Mouse (Mus musculus) erythroid progenitor cell, adult 5-6 weeks (primary cell): ENCODE measurements around the gene Gm21915. TPM values are rescaled to one million over a fixed set of nuclear protein-coding genes. Genes with fewer than 3 reads are reported as not detected.

Experiments
- ATAC-seq: replicated peaks from 2 replicates; pipeline ENCODE4 v1.8.0; 2016; ENCODE audit warnings: moderate number of reproducible peaks, mild to moderate bottlenecking, moderate TSS enrichment, inconsistent platforms; ENCODE audit not compliant: poor library complexity, low FRiP score, severe bottlenecking
- total RNA-seq, 2 experiments: library from RNA; stranded (forward) in 1 of 2; stranded (reverse) in 1 of 2; fragments of 150-400 nt in 1 of 2; fragments of 186-747, 209-891 nt in 1 of 2; gene quantifications; 2 replicates each; pipeline versions ENCODE4 v1.2.3 to v1.2.4; 2015 to 2017; ENCODE audit warnings: low replicate concordance in 2 of 2

Gene Gm21915
- total RNA-seq, 2 experiments from 2014 or later: not detected

DNA sequence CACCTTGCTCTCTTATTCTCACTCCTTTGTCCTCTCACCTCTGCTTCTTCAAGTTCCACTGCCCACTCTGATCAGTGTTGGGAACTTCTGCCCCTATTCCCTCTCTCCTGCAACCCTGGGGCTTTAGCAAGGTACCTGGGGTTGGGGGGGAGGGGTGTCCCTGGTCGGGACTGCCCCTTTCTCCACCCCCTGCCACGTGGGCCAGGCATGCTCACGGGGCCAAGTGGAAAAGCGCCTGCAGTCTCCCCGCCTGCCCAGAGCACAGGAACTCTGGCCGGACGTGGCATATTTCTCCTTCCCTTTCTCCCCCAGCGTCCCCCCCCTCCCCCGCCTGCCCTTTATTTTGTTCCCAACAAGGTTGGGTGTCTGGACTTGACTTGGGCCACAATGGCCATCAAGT lies 17.7 kb upstream of the Gm21915 start:
- no peak for ATAC-seq

DNA sequence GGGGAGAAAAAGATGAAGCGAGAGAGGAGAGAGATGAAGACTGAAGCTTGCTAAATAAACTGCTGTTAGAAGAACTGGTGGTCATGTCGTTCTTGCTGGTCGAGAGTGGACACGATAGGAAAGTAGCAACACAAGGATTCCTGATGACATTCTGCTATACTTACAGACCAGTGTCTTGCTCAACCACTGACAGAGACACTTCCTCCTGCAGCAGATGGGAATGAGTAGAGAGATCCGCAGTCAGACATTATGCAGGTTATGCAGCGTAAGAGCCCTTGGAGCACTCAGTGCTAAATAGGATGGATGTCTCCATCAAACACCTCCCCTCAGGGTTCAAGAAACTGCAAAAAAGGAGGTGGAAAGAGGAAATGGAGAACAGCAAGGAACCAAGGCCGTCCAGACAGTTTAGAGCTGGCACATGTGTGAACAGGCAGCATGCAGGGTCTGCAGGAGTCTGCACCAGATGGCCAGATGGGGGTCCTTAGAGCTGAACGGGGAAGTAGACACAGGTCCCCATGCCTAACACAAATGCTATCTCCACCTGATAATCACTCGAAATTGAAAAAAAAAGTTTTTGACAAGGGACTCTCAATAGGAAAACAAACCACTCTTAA lies 4.1 kb upstream of the Gm21915 start:
- no peak for ATAC-seq

- no peak for ATAC-seq
Measured at GRCm38 (mm10) chr9:40671323-40671930, 1.0 kb downstream of the Gm21915 start.

DNA sequence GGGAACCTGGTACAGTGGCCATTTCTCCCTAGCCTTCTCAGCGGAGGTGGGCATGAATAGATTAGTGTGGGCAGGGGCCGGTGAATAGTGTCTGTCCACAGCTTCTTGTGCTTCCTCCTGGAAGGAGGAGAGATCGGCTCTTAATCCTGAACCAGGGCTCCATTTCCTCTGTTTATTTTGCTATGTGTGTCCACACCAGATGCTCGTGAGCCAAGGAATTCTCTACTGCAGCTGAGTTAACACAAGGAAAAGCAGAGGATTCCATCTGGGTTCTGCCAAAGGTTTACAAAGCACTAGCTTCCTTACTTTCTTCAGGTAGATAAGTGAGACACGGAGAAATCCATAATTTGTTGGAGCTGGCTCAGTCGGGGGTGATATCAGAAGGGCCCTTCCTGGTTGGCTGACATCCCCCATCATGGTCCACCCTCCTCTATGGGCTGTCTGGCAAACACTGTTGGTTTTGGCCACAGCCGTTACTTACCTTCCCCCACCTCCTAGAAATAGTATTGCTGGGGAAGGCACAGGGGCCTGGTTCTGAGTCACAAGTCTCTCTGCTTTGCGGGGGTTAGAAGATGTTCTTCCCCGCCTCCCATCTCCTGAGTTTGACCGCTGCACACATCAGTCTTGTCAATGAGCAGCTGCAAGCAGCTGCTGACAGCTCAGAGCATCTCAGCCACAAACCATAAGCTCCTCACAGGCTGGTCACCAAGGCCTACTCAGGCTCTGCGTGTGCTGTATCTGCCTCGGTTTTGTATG lies 5.0 kb downstream of the Gm21915 start:
- no peak for ATAC-seq

DNA sequence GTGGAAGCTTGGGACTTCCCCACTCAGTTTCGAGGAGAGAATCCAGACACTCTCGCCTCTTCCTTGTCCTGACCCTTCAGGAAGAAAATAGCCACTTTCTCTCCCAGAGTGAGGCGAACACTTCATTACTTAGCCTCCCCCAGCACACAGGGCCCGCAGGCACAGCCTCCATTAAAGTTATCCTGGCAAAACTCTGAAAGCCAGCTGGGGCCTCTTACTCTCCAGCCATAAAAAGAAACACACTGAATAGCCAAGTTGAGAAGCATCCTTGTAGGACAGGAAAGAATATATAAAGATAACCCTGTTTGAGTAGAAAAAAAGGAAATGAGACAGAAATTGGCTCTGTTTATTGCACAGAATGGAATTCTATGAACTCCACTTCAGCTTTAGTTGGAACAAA lies 8.2 kb downstream of the Gm21915 start:
- ATAC-seq: no peak

GRCm38 (mm10) chr9:40685801-40686420 lies 15.5 kb downstream of the Gm21915 start, which contains the start of gene Clmp:
Clmp (plus strand) TSS chr9:40685962.
- no peak for ATAC-seq

GRCm38 (mm10) chr9:40686421-40686899 lies 16.0 kb downstream of the Gm21915 start:
- no peak for ATAC-seq

DNA sequence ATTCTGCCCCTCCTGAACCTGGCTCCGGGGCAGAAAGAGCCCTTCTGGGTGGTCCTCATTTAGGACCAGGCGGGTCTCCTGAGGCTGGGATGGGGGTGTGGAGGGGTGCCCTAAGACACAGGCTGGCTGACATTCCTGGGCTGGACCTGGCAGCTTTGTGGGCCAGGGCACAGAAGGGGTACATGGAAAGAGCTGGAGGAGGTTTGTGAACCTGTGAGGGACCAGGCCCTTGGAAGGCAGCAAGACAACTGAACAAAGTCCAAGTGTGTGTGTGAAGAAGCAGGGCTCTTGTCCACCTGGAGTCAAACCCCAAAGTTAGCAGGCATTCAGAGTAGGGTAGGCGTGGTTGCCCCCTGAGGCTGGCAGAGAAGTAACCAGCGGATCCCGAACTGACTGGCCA lies 16.6 kb downstream of the Gm21915 start:
- ATAC-seq: no peak

GRCm38 (mm10) chr9:40687553-40687952 lies 17.1 kb downstream of the Gm21915 start:
- ATAC-seq: no peak

DNA sequence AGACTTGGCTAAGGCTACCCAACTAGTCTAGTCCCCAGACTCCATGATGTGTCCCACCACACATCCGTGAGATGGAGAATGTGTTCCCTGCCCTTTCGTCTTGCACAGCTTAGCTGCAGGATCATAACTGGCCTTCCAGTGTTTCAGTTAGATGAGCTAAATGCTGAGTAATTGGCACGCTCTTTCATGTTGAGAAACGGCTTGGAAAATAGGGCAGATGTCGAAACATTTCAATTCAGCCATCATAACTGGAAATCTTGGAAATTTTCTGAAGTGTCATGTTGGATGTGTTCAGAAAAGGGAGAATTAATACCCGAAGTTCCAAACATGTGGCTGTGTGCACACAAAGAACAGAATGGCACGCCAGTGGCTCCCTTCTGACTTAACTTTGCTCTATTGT lies 20.1 kb downstream of the Gm21915 start:
- ATAC-seq: no peak

GRCm38 (mm10) chr9:40693026-40693425 lies 22.6 kb downstream of the Gm21915 start:
- no peak for ATAC-seq

- ATAC-seq: no peak
Measured at GRCm38 (mm10) chr9:40693768-40694167, 23.4 kb downstream of the Gm21915 start.

- no peak for ATAC-seq
Measured at GRCm38 (mm10) chr9:40694284-40694683, 23.9 kb downstream of the Gm21915 start.

- ATAC-seq: no peak
Measured at GRCm38 (mm10) chr9:40696086-40696485, 25.7 kb downstream of the Gm21915 start.

DNA sequence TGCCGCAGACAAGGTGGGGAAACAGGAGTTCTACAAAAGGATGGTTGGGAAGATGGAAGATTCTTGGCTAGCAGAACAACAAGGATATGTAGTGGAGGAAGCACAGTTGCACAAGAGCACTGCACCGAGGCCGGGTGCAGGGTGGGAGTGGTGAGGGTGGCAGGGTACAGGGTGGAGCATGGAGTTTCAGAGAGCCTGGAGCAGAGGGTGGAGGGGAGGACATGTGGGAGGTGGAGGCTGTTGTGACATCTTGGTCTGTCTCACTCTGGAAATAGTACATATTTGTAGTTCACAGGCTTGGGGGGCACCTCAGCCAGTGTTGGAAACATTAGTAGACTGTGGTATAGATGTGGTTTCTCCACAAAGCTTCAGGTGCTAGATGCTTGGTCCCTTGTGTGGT lies 28.8 kb downstream of the Gm21915 start:
- no peak for ATAC-seq

DNA sequence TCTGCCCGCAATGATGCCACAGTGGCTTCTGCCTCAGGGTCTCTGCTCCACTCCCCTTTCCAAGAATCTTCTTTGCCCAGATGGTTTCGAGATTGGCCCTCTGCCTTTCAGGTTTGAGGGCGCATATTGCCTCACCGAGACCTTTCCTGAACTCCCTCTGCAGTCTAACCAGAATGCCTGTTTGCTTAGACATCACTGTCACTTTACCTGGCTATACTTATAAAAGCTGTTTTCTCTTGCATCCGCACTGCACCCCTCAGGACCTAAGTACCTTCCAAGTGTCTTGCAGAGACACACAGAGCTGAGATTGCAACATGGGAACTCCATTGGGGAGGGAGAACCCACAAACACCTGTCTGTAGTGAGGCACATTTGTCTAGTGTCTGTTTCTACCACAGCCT lies 29.8 kb downstream of the Gm21915 start:
- ATAC-seq: no peak

DNA sequence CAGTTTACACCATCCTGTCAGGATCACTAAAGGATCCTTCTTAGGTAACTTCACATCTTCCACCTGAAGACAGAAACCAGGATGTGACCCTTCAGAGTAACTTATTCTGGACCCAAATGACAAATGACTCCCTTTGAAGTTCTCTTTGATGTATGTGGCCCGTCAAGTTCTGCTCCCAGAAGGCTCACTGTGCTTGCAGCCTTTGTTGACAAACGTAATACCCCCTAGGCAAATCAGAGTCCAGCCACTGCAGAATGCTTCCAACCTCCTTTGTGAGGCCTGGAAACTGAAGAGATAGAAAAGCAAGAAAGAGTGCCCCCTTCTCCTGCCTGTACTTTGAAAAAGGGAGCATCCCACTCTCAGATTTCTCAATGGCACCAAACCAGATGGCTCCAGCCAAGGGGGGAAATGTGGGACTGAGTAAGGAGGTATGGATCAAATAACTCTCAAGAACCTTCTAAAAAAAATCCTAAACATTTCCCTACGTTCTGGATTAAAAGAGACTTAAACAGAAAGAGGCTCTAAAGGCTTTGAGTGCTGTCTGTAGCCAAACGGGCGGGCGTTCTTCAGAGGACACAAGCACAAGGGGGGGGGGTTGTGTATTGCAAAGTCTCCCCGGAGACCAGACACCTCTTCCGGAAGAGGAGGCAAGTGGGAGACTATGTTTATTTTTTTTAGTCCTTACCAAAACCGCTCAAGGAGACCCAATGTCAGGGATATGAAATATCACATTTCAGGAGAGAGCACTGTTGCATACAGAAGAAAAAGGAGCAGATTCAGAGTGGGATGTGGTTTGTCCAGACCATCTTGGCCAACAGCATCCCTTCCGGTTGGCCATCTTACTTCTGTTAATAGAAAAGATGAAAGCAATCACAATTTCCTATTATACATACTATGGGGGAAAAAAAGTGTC lies 34.2 kb downstream of the Gm21915 start:
- no peak for ATAC-seq

GRCm38 (mm10) chr9:40708448-40709140 lies 38.2 kb downstream of the Gm21915 start:
- ATAC-seq: no peak

DNA sequence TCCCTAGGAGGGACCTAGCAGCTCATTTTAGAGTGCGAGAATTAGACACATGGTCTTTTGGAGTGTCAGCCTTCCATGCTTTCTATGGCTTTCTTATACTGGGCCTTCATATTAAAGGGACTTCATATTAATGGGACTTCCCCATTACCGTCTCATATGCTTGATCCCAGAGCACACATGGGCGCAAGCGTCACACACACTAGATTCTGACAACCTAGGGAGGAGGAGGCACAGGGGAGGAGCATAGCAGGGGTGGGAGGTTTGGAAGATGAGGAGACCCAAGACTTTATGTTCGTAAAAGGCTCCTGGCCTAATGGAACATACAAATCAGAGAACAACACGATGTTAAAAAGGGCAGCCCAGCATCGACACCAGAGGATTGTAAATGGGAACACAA lies 38.7 kb downstream of the Gm21915 start:
- no peak for ATAC-seq
